Mouse (Mus musculus) gastrocnemius, adult 18-20 months (tissue): ENCODE data around the gene Steap3. TPM values are rescaled to one million over a fixed set of nuclear protein-coding genes. Genes with fewer than 3 reads are reported as not detected.
"Not testable (repeated sequence)": the region's sequence is repeated elsewhere in the genome, so short reads cannot be mapped to it uniquely, and the experiment has no call there.

ENCODE experiments used
- DNase-seq: peaks from one replicate; pipeline ENCODE4 v3.0.0; 2021; ENCODE audit warnings: low spot score
- long read RNA-seq, 2 experiments: library from polyadenylated mRNA; stranded (forward); transcript quantifications; one replicate each; pipeline ENCODE4 v2.0.0; 2021
- total RNA-seq, 2 experiments: library from RNA; stranded (reverse); gene quantifications; 2 replicates each; pipeline ENCODE4 v1.2.3; 2021

The Steap3 gene
- total RNA-seq: 10 to 100 TPM; 18.8 to 18.9 TPM
- long read RNA-seq, experiment 1, transcript Steap3-202 (5 exons, 2,752 nt): major isoform, 6 of 19 reads
- long read RNA-seq, experiment 1, partial matches to known transcripts: 8 of 19 reads
- long read RNA-seq, experiment 1, other reads (novel, unspliced or antisense): 5 of 19 reads
- long read RNA-seq, experiment 2, transcript Steap3-202 (5 exons, 2,752 nt): major isoform, 5 of 8 reads
- long read RNA-seq, experiment 2, partial matches to known transcripts: 1 of 8 reads
- long read RNA-seq, experiment 2, other reads (novel, unspliced or antisense): 1 of 8 reads

- no peak for DNase-seq
Measured at GRCm38 (mm10) chr1:120272605-120273004, at the start of gene Steap3. Gene Steap3, minus strand, starts transcription at chr1:120272705.

DNA sequence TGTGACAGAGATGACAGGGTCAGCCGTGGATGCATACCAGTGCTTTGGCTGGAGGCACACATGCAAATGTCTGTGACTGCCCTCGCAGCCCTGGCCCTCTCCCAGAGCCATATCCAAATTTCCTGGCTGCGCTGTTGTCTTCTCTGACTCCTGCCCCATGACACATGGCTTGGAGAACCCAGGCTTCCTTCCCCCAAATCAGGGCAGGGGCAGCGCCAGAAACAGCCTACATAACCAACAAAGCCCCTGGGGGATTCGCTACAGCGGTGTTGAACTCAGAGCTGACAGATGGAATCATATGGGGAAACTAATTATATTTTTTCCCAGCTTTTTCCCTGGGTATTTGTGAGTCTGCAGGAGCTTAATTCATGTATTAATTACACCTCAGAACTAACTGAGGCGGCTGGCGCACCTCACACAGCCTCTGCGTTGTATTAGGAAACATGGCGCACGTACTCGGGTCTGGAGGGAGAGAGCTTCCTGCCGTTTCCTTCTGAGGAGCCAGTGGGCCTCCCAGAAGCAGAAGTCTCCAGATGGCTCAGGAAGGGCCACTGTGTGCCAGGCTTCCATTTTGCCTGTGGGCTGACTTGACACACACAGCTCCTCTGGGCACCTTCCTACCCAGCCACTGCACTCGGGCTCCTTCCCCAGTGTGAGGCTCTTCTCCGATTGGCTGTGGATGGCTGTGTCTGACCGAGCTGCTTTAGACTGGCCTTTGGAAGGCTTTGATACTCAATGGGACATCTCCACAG, 48.9 kb upstream of the Steap3 start:
- no peak for DNase-seq

DNA sequence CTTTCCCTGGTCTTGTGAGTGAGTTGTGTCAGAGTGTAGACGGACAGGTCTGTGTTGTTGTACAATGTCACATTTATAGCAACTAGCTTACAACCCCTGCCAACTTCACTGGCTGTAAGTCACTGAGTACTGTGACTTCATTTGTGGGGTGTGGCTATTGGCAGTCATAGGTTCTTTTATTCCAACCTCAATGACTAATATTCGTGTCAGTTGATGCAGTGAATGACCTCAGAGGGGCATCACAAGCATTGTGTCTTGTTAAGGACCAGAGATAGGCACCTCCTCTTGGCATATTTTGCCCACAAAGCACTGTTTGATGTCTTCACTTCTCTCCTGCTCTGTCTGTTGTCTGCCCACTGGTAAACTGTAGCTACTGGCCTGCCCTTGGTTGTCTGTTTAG, 33.3 kb upstream of the Steap3 start:
- DNase-seq: no peak

DNA sequence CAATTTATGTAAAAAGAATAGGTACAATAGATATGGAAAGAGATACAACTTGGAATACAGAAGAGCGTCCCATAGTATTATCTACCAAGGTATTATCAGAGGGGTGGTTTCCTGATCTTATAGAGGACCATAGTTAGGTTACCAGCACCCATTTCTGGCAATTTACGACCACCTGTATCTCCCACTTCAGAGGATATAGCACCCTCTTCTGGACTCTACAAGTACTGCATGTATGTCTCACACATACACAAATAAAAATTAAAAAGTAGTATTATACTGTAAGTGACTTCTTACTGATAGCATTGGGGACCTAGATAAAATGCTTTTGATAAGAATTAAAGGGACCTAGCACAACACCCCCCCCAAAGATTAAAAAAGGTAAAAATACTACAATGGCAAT, 24.4 kb upstream of the Steap3 start:
- no peak for DNase-seq

- no peak for DNase-seq
Measured at GRCm38 (mm10) chr1:120293803-120294202, 21.3 kb upstream of the Steap3 start.

DNA sequence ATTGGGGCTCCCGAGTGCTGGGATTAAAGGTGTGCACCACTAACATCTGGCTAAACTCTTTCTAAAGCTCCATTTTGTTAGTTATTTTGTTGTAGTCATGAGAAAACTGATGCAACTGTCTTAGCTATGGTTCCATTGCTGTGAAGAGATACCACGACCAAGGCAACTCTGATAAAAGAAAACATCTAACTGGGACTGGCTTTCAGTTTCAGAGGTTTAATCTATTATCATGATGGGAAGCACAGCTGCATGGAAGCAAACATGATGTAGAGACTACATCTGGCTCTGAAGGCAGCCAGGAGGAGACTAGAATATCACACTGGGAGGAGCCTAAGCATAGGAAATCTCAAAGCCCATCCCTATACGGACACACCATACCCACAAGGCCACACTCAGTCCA, 19.2 kb upstream of the Steap3 start:
- DNase-seq: no peak

DNA sequence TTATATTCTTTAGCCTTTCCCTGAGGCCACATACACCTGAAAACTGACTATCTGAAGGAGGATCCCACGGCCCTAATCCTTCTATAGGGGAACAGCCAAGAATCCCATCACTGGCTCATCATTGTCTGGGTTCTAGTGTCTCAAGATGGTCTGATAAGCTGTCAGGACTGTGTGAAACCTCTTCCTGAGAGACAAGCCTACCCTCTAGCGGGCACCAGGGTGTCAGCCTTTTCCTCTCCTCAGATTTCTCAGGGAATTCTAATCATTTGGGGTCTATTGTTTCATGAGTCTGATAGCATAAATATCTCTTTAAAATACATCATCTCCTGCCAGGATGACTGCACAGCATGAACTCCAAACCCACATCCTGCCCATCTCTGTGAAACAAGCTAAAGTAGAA, 17.3 kb upstream of the Steap3 start:
- no peak for DNase-seq

DNA sequence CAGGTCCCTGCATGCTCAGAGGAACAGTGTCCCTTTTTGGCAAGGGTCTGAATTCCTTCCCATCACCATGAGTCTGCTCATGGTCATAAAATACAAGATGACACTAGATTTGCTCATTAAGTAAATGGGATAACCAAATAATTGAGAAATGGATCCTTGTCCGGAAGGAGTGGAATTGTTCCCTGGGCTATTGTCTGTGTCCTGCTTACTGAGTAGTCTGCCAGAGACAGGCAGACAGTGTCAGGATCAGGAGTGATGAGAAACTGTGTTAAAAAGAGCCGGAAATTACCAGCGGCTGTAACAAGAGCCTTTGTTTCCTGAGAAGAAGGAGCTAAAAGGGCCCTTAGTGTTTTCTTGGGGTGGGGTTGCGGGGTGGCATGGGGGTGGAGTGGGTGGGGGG, 15.2 kb upstream of the Steap3 start:
- no peak for DNase-seq

DNA sequence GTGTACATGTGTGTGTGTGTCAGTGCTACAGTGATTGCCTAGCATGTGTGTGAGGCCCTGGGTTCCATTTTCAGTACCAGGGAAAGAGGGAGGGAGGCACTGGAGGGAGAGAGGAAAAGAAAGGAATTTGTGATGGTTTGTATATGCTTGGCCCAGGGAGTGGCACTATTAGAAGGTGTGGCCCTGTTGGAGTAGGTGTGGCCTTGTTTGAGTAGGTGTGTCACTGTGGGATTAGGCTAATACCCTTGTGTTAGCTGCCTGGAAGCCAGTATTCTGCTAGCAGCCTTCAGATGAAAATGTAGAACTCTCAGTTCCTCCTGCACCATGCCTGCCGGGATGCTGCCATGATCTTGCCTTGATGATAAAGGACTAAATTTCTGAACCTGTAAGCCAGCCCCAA, 3.6 kb upstream of the Steap3 start:
- DNase-seq: not testable (repeated sequence)

DNA sequence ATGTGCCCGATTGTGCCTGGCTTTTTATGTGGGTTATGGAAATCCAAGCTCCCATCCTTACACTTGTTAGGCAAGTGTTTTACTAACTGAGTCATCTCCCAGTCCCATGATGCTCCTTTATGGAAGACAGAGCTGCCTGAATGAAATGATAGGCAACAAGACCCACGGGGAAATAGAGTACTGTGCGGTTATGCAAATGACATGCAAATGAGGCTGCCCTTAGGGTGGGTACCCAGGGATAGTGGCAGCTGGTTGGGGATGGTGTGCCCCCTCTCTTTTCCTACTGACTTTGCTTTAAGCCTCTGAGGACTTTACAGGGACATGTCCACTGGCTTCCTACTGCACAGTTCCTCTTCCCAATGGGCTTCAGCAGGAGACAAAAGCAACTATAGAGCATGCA, 2.7 kb upstream of the Steap3 start:
- no peak for DNase-seq

GRCm38 (mm10) chr1:120270882-120271281, 1.6 kb downstream of the Steap3 start:
- DNase-seq: no peak

DNA sequence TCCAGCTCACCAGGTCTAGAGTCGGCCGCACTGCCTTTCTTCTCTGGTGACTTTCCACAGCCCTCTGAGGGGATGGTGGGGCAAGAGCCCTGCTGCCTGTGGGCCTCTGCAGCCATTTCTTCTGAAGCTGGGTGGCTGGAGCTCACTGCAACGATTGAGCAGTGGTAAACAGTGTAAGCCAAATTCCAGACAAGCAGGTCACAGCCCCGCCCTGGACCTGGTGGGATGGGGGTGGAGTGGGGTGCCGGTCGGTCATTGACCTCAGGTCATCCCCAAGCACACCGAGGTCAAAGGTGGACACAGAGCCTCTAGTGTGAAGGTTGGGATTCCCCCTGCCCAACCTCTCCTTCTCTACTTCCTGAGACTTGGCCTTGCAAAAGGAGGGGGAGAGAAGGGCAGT, 2.4 kb downstream of the Steap3 start:
- no peak for DNase-seq

DNA sequence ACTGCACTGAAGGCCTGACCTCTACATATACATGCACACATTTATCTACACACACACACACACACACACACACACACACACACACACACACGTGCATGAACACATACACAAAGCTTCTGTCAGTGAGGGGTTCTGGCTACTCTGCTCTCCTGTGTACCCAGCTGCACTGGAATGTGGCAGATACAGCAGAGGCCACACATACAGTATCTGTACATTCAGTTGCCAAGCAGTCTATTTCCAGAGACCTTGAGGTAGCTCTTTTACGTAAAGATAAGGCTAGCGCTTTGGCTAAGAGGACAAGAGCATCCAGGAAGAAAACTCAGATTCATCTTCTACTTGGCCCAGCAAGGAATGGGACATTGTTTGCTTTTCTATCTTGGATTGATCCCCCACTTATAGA, 4.9 kb downstream of the Steap3 start:
- DNase-seq: no peak

GRCm38 (mm10) chr1:120266460-120266859, 6.0 kb downstream of the Steap3 start:
- no peak for DNase-seq

- DNase-seq: peak; percentile 89
Measured at GRCm38 (mm10) chr1:120264861-120265686, 7.4 kb downstream of the Steap3 start.

- no peak for DNase-seq
Measured at GRCm38 (mm10) chr1:120263226-120263625, 9.3 kb downstream of the Steap3 start.

DNA sequence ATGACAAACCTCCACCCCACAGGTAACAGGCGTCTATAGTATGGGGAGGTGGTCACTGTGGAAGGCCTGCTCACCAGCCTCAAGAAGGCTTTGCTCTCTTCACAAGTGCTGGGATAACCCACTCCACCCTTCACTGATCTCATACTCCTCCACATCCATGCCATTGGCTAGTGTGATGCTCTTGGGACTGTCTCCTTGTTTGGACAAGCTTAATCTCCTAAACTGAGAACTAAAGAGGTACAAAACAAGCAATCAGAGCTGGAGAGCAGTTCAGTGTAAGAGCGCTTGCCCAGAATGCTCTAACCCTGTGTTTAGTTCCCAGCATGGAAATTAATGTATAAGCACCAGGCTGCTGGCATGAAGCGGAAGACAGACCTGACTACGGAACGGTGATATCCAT, 11.3 kb downstream of the Steap3 start:
- peak; percentile 40 for DNase-seq

- no peak for DNase-seq
Measured at GRCm38 (mm10) chr1:120259249-120259648, 13.3 kb downstream of the Steap3 start.

DNA sequence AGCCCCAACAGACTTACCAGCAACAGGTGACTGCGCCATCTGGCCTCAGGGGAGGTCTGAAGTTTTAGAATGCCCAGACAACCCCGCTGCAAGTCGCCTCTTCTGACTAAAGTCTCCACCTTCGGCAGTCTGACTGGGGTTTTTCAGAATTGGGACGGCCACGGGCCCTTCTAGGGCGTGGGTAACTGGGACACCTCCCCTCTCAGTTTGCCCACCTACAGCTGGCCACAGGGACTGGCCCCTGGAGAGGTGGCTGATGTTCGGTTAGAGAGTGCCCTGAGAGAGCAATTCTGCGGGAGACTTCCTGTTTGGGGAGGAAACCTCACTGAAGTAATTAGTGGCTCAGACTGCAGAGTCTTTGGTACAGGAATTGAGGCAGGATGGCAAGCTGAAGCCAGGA, 13.8 kb downstream of the Steap3 start:
- peak; percentile 50 for DNase-seq

DNA sequence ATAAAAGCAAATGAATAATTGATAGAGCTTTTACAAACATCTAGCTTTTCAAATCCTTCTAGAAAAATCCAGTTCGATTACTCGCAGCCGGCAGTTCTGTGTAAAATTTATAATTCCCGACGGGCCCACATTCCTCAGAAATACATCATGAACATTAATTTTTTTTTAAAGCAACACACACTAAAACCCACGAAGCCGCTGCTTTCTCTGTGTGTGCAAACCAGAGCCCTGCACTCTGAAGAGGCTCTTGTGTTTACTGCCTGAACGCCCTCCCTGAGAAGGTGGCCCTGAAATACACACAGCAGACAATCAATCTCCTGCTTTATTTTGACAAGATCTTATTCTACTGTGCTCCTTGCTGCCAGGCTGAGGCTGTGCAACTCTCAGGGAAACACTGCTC, 14.3 kb downstream of the Steap3 start:
- no peak for DNase-seq

DNA sequence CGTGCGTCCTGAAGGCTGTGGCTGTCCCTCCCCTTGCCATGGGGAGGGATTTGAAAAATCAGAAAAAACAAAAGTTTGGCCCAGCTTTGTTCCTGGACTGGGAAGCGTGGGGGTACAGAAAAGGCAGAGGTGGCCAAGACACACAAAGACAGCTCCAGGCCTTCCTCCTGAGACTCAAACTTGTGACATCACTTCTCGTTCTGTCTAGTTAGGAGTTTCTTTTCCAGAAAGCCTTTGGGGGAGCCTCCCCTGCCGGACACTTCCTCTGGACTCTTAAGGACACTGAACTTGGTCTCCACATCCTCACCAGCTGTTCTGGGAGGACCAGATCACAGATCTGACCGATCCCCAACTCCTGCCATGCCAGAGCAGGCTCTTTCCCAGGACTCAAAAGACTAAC, 18.8 kb downstream of the Steap3 start:
- peak; percentile 67 for DNase-seq

DNA sequence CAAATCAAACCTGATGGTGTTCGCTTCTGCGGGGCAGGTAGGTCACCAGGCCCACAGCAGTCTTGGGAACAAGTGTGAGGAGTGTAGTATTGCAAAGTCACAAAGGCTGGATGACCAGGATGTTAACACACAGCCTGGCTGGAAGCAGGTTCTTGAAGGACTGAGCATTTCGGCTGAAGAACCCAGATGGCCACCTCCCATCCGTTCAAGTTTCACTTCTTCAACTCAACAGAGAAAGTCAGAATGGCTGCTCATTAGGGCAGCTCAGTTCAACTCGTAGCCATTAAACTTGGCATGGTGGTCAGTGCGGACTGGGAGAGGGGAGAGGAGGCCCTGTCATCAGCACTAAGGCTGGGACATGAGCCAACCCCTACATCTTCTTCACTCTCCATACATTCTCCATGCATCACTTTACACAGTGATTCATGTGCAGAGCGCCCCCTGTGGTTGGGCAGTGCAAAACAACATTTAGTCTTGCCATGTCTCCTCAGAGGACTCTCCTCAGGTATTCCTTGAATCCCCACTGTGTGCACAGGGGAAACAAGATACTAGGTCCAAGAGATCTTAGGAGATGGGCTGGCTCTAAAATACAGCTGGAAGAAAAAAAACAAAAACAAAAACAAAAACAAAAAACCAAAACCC, 19.9 kb downstream of the Steap3 start:
- no peak for DNase-seq
